Mouse (Mus musculus) lung, embryonic 14.5 days (tissue): ENCODE measurements around the gene Snx29. TPM values are rescaled to one million over a fixed set of nuclear protein-coding genes. Genes with fewer than 3 reads are reported as not detected.
"Not testable (repeated sequence)": the region's sequence is repeated elsewhere in the genome, so short reads cannot be mapped to it uniquely, and the experiment has no call there.

Experiments
- ATAC-seq: fragments of 200-750 bp; cut with Nextera tagmentation; 2 replicates; pipeline ENCODE4 v1.8.0; 2017; ENCODE audit warnings: mild to moderate bottlenecking, moderate TSS enrichment, moderate library complexity; ENCODE audit not compliant: insufficient read depth
- DNase-seq: peaks from one replicate; pipeline ENCODE4 v3.0.0-alpha.2; 2015
- H3K27ac ChIP-seq: fragments of 300-500 bp; sonication (generic); 2 replicates; pipeline ENCODE4 v1.5.1; 2014; ENCODE audit warnings: low read depth, mild to moderate bottlenecking, moderate library complexity
- H3K27me3 ChIP-seq: fragments of 300-500 bp; sonication (generic); 2 replicates; pipeline ENCODE4 v1.6.1; 2014; ENCODE audit warnings: low read length, control low read depth; ENCODE audit not compliant: insufficient read depth
- H3K36me3 ChIP-seq: fragments of 300-500 bp; sonication (generic); 2 replicates; pipeline ENCODE4 v1.6.1; 2014; ENCODE audit warnings: control low read depth; ENCODE audit not compliant: insufficient read depth
- H3K4me1 ChIP-seq: fragments of 300-500 bp; sonication (generic); 2 replicates; pipeline ENCODE4 v1.6.1; 2014; ENCODE audit warnings: antibody characterized with exemption, control low read depth; ENCODE audit not compliant: insufficient read depth
- H3K4me2 ChIP-seq: fragments of 300-500 bp; sonication (generic); 2 replicates; pipeline ENCODE4 v1.6.1; 2014; ENCODE audit warnings: mild to moderate bottlenecking
- H3K4me3 ChIP-seq: fragments of 300-500 bp; sonication (generic); 2 replicates; pipeline ENCODE4 v1.5.1; 2014; ENCODE audit warnings: low read depth, low read length
- H3K9ac ChIP-seq: fragments of 300-500 bp; sonication (generic); 2 replicates; pipeline ENCODE4 v1.6.1; 2014
- H3K9me3 ChIP-seq: fragments of 300-500 bp; sonication (generic); 2 replicates; pipeline ENCODE4 v1.6.1; 2016; ENCODE audit warnings: low read depth, low read length, control low read depth
- CTCF ChIP-seq: IDR thresholded peaks from 2 replicates; pipeline ENCODE4 v1.5.1; 2016; ENCODE audit warnings: antibody characterized with exemption, low read depth
- WGBS: fragments of 180-500 bp; shearing (Covaris S2); extraction: QIAGEN DNeasy Blood & Tissue Kit; methylation state at CpG from one replicate; pipeline ENCODE4 v1.1.7; 2014; 5-methylcytosine and 5-hydroxymethylcytosine counted together
- polyA plus RNA-seq: library from polyadenylated mRNA; unstranded; fragments of >200 nt; fragmentation: Nextera tagmentation; extraction: Ambion mirVana; gene quantifications from 2 replicates; pipeline ENCODE4 v1.2.1, GENCODE M21; 2014

The Snx29 gene
- polyA plus RNA-seq, 1 experiment from 2014 or later = 10.3 TPM

DNA sequence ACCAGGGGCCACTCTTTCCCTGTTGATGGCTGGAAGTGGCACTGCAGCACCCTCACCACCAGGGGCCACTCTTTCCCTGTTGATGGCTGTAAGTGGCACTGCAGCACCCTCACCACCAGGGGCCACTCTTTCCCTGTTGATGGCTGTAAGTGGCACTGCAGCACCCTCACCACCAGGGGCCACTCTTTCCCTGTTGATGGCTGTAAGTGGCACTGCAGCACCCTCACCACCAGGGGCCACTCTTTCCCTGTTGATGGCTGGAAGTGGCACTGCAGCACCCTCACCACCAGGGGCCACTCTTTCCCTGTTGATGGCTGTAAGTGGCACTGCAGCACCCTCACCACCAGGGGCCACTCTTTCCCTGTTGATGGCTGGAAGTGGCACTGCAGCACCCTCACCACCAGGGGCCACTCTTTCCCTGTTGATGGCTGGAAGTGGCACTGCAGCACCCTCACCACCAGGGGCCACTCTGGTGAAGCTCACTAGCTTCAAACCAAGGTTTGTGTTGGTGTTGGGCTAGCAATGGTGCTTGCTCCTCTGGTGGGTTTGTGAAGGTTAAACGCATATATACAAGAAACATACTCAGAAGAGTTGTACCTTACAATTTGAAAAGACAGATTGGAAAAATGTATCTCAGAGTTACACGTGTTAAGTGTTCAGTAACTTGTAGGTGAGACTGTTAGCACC is 101.0 kb downstream of the Snx29 start:
- not testable (repeated sequence) for H3K27ac ChIP-seq, H3K4me3 ChIP-seq, H3K4me2 ChIP-seq, H3K36me3 ChIP-seq, H3K27me3 ChIP-seq, H3K9me3 ChIP-seq, H3K4me1 ChIP-seq, H3K9ac ChIP-seq, ATAC-seq
- 88% methylated on average over 2 of the region's 2 CpGs for WGBS
- peak; percentile 78 for TF ChIP-seq CTCF
- peak; percentile 37 for DNase-seq

GRCm38 (mm10) chr16:11424568-11425145 is 101.9 kb downstream of the Snx29 start:
- H3K27ac ChIP-seq = no peak overlapping the region
- H3K4me3 ChIP-seq = no peak overlapping the region
- H3K36me3 ChIP-seq = 0 out of 2 replicates have a peak, but pooled peaks cover 2% of the 10 kb centered on the region
- 79% methylated on average over 9 of the region's 9 CpGs for WGBS
- DNase-seq = no peak
- no peak overlapping the region for H3K9ac ChIP-seq
- H3K4me2 ChIP-seq = no peak overlapping the region
- no peak for TF ChIP-seq CTCF
- H3K27me3 ChIP-seq = no peaks in the 10 kb centered on the region
- H3K4me1 ChIP-seq = no peaks in the 10 kb centered on the region
- no peaks in the 10 kb centered on the region for H3K9me3 ChIP-seq
- ATAC-seq = no peak

DNA sequence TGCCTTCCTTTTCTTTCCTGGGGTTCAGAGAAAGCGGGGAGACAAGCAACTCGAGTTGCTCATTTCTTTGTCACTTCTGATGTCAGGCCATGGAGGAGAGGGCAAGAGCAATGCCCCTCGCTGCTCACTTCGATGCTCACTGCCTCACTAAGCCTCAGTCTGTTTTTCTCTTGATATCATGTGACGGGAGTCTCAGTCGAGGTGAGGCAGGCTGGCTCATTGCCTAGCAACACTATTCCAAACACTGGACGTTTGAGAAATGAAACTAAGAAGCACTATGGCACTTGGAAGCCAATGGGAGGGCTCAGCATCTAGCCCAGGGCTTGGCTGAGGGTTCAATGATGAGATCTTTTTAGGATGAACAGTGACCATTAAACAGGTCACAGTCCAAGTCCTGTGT is 102.6 kb downstream of the Snx29 start:
- H3K36me3 ChIP-seq = 0 out of 2 replicates have a peak, but pooled peaks cover 2% of the 10 kb centered on the region
- DNase-seq = peak; percentile 27
- 33% methylated on average over 7 of the region's 7 CpGs for WGBS
- H3K9me3 ChIP-seq = no peaks in the 10 kb centered on the region
- ATAC-seq = peak; percentile 8; the same call in 1 of the 2 replicates
- H3K4me1 ChIP-seq = no peaks in the 10 kb centered on the region
- no peaks in the 10 kb centered on the region for H3K27me3 ChIP-seq
- no peak overlapping the region for H3K4me2 ChIP-seq
- H3K4me3 ChIP-seq = no peak overlapping the region
- H3K27ac ChIP-seq = no peak overlapping the region
- no peak for TF ChIP-seq CTCF
- H3K9ac ChIP-seq = no peak overlapping the region

DNA sequence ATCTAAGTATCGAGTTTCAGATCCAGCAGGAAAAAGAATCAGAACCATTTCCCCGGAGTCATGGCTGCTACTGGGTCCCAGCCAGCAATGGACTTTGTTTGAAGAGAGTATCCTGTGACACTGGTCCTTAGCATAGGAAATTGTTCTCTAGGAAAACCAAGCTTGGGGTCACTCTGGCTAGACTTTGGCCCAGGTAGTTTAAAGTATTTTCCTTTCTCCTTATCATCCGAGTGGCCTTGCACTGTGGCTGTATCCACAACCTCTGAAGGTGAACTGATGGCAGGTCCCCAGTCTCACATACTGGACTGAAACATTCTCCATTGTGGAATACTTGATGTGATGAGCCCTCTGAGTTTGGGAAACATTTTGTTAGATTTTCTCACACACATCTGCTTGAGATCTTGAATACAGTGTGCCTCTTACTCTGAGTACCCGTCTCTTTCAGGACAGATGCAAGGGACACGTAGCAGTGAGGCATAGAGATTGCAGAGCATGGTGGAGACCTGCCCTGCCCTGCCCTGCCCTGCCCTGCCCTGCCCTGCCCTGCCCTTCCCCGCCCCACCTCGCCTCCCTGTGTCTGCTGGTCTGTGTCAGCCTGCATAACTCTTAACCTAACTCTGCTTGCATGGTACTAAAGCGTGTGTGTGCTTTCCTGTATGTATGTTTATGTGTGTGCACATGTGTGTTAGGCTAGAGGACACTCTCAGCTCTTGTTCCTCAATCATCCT is 104.3 kb downstream of the Snx29 start:
- Histone ChIP-seq H3K4me3 (no peak overlapping the region), H3K36me3 (no peaks in the 10 kb centered on the region), H3K4me2 (no peak overlapping the region), H3K27ac (no peak overlapping the region), H3K27me3 (no peaks in the 10 kb centered on the region), H3K9me3 (no peaks in the 10 kb centered on the region), H3K9ac (no peak overlapping the region), H3K4me1 (no peaks in the 10 kb centered on the region)
- no peak for TF ChIP-seq CTCF
- no peak for DNase-seq
- 67% methylated on average over 8 of the region's 8 CpGs for WGBS
- ATAC-seq = no peak

GRCm38 (mm10) chr16:11429784-11430183 is 107.1 kb downstream of the Snx29 start:
- H3K36me3 ChIP-seq = no peaks in the 10 kb centered on the region
- WGBS = 90% methylated on average over 3 of the region's 3 CpGs
- no peaks in the 10 kb centered on the region for H3K27me3 ChIP-seq
- no peaks in the 10 kb centered on the region for H3K9me3 ChIP-seq
- DNase-seq = no peak
- no peak for ATAC-seq
- H3K4me3 ChIP-seq = no peak overlapping the region
- H3K9ac ChIP-seq = no peak overlapping the region
- no peaks in the 10 kb centered on the region for H3K4me1 ChIP-seq
- TF ChIP-seq CTCF = no peak
- H3K4me2 ChIP-seq = no peak overlapping the region
- H3K27ac ChIP-seq = no peak overlapping the region

GRCm38 (mm10) chr16:11430520-11430919 is 107.8 kb downstream of the Snx29 start:
- no peak overlapping the region for H3K4me3 ChIP-seq
- DNase-seq = no peak
- no peaks in the 10 kb centered on the region for H3K9me3 ChIP-seq
- H3K27ac ChIP-seq = no peak overlapping the region
- H3K36me3 ChIP-seq = no peaks in the 10 kb centered on the region
- no peak for TF ChIP-seq CTCF
- H3K4me1 ChIP-seq = no peaks in the 10 kb centered on the region
- H3K27me3 ChIP-seq = no peaks in the 10 kb centered on the region
- ATAC-seq = no peak
- no peak overlapping the region for H3K4me2 ChIP-seq
- WGBS = 88% methylated on average over 6 of the region's 6 CpGs
- H3K9ac ChIP-seq = no peak overlapping the region

- H3K27me3 ChIP-seq = no peaks in the 10 kb centered on the region
These were observed 111.1 kb downstream of the Snx29 start for GRCm38 (mm10) chr16:11433779-11434178.

More at GRCm38 (mm10) chr16:11433779-11434178, 111.1 kb downstream of the Snx29 start:
- no peak overlapping the region for H3K4me2 ChIP-seq
- no peaks in the 10 kb centered on the region for H3K4me1 ChIP-seq
- TF ChIP-seq CTCF = no peak
- ATAC-seq = no peak
- H3K36me3 ChIP-seq = no peaks in the 10 kb centered on the region
- no peak for DNase-seq
- no peak overlapping the region for H3K27ac ChIP-seq
- no peak overlapping the region for H3K9ac ChIP-seq
- H3K9me3 ChIP-seq = no peaks in the 10 kb centered on the region
- no peak overlapping the region for H3K4me3 ChIP-seq
